Mouse (Mus musculus) cerebellum, adult (tissue): ENCODE data around the gene Brs3.

Experiments
- ATAC-seq: cut with Nextera tagmentation; 2 replicates; pipeline ENCODE4 v1.9.2; 2017; ENCODE audit warnings: mild to moderate bottlenecking, moderate library complexity, mixed read lengths; ENCODE audit not compliant: insufficient number of reproducible peaks, low FRiP score, low TSS enrichment

Gene Brs3

GRCm38 (mm10) chrX:57042774-57043173 lies at the start of gene Brs3:
Brs3 (plus strand) TSS chrX:57043074.
- no peak for ATAC-seq

- no peak for ATAC-seq
These were observed 30.0 kb upstream of the Brs3 start for GRCm38 (mm10) chrX:57012891-57013290.

GRCm38 (mm10) chrX:57043869-57044268 lies 995 bp downstream of the Brs3 start:
- no peak for ATAC-seq

GRCm38 (mm10) chrX:57052848-57053173 lies 9.9 kb downstream of the Brs3 start:
- ATAC-seq: peak; percentile 59

GRCm38 (mm10) chrX:57053174-57053992 lies 10.5 kb downstream of the Brs3 start, which contains the start of gene Htatsf1:
Htatsf1 (plus strand) TSS chrX:57053583.
- ATAC-seq: peak; percentile 93

GRCm38 (mm10) chrX:57053993-57054385 lies 11.1 kb downstream of the Brs3 start:
- ATAC-seq: 0 out of 2 replicates have a peak, but pooled peaks have one; percentile 22

- ATAC-seq: no peak
These were observed 38.6 kb downstream of the Brs3 start for GRCm38 (mm10) chrX:57081496-57081895.

- no peak for ATAC-seq
These were observed 44.9 kb downstream of the Brs3 start, which contains the start of gene Vgll1 for GRCm38 (mm10) chrX:57087806-57088205. Vgll1 (plus strand) TSS chrX:57088106.
